Mouse (Mus musculus) liver, embryonic 14.5 days (tissue): ENCODE measurements at regions not wholly inside any gene's neighbourhood (a gene's known extent, or its start where the extent isn't known, plus 50 kb on each side); places are given as distances from the start of the nearest gene placed in this dataset.

ENCODE experiments used
- ATAC-seq: fragments of 200-750 bp; cut with Nextera tagmentation; 2 replicates; pipeline ENCODE4 v1.8.0; 2017; ENCODE audit warnings: moderate number of reproducible peaks, mild to moderate bottlenecking, moderate library complexity; ENCODE audit not compliant: insufficient read depth
- DNase-seq, 3 experiments: peaks; one replicate each; pipeline ENCODE4 v3.0.0-alpha.2; 2012 to 2013; ENCODE audit warnings: low read depth in 3 of 3, low spot score in 3 of 3
- H3K27ac ChIP-seq: fragments of 300-500 bp; sonication (generic); 2 replicates; pipeline ENCODE4 v1.5.1; 2014; ENCODE audit warnings: moderate library complexity, mild to moderate bottlenecking, control low read depth, inconsistent platforms
- H3K27me3 ChIP-seq: fragments of 300-500 bp; sonication (generic); 2 replicates; pipeline ENCODE4 v1.6.1; 2014; ENCODE audit warnings: mild to moderate bottlenecking, low read length, moderate library complexity; ENCODE audit not compliant: control insufficient read depth, insufficient read depth
- H3K36me3 ChIP-seq: fragments of 300-500 bp; sonication (generic); replicated peaks from 2 replicates; pipeline ENCODE4 v1.6.1; 2014; ENCODE audit warnings: low read depth; ENCODE audit not compliant: control insufficient read depth, insufficient read depth
- H3K4me1 ChIP-seq, 2 experiments: fragments of 200-500 bp in 1 of 2; fragments of 300-500 bp in 1 of 2; sonication (generic) in 1 of 2; replicated peaks; 2 replicates each; pipeline ENCODE4 v1.6.1; 2012 to 2014; ENCODE audit warnings: antibody characterized with exemption in 1 of 2, inconsistent platforms in 1 of 2, low read length in 1 of 2; ENCODE audit not compliant: control insufficient read depth in 2 of 2, insufficient read depth in 2 of 2
- H3K4me2 ChIP-seq: fragments of 300-500 bp; sonication (generic); 2 replicates; pipeline ENCODE4 v1.6.1; 2014; ENCODE audit warnings: low read depth, mild to moderate bottlenecking, control low read depth, moderate library complexity
- H3K4me3 ChIP-seq, 2 experiments: fragments of 200-500 bp in 1 of 2; fragments of 300-500 bp in 1 of 2; sonication (generic) in 1 of 2; 2 replicates each; pipeline ENCODE4 v1.5.1; 2012 to 2014; ENCODE audit warnings: low read depth in 2 of 2, low read length in 2 of 2, mild to moderate bottlenecking in 2 of 2, control low read depth in 1 of 2, inconsistent platforms in 1 of 2, moderate library complexity in 1 of 2; ENCODE audit not compliant: insufficient read depth in 1 of 2
- H3K9ac ChIP-seq: fragments of 300-500 bp; sonication (generic); replicated peaks from 2 replicates; pipeline ENCODE4 v1.6.1; 2014; ENCODE audit warnings: mild to moderate bottlenecking, control low read depth, moderate library complexity
- H3K9me3 ChIP-seq: fragments of 300-500 bp; sonication (generic); 2 replicates; pipeline ENCODE4 v1.6.1; 2016; ENCODE audit warnings: low read length, mixed read lengths; ENCODE audit not compliant: control insufficient read depth
- CTCF ChIP-seq: IDR thresholded peaks from 2 replicates; pipeline ENCODE4 v1.5.1; 2016; ENCODE audit warnings: antibody characterized with exemption, low read depth, control low read depth
- EP300 ChIP-seq: IDR thresholded peaks from 2 replicates; pipeline ENCODE4 v1.6.1; 2016; ENCODE audit warnings: antibody characterized with exemption, low read depth
- WGBS: fragments of 180-500 bp; shearing (Covaris S2); extraction: QIAGEN DNeasy Blood & Tissue Kit; methylation state at CpG from one replicate; pipeline ENCODE4 v1.1.7; 2014; ENCODE audit not compliant: insufficient replicate concordance; 5-methylcytosine and 5-hydroxymethylcytosine counted together

DNA sequence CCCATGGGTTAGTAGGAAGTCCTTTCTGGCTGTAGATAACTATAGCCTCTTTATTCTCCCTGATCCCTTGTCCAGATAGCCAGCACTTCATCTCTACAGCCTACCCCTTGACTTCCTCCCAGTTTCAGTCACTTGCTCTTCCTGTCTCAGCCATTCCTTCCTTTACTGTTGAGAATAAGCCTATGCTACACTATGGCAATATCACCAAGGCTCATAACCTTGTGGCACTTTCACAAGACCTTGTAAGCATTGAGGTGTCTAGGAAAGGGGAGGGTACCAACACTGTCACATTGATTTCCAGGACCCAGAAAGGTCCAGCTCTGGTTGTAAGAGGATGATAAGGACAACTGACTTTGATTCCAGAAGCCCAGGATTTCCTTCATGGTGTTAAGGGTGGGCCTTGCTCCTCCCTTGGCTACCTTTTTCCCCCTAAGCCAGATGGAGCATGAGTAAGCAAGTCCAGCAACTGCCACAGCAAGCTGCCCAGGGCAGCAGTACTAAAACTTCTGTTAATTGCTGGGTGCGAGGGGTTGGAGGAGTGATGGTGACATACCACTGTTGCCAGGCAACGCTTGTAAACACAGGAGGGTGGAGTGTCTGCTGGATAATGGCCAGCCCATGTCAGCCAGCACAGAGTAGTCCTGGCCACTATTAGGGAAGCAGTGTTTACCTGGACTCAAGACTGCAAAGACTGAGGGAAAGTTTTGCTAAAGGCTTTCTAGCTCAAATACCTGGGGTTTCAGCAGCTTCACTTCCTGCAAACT lies 75.7 kb downstream of the Ankrd16 start:
- Histone ChIP-seq H3K36me3 (no peaks in the 10 kb centered on the region), H3K4me2 (no peak overlapping the region), H3K4me3 (no peak overlapping the region), H3K27me3 (no peaks in the 10 kb centered on the region), H3K9ac (no peak overlapping the region), H3K4me1 (no peaks in the 10 kb centered on the region), H3K9me3 (no peaks in the 10 kb centered on the region), H3K27ac (no peak overlapping the region)
- no peak for TF ChIP-seq CTCF
- TF ChIP-seq EP300 = no peak
- DNase-seq = peak in 2 of 3 experiments; percentile 12 to 20
- 14% methylated on average over 2 of the region's 2 CpGs for WGBS
- no peak for ATAC-seq

- H3K9me3 ChIP-seq = no peaks in the 10 kb centered on the region
- H3K27me3 ChIP-seq = no peaks in the 10 kb centered on the region
- no peak overlapping the region for H3K4me3 ChIP-seq
- H3K9ac ChIP-seq = no peak overlapping the region
- 32% methylated on average over 2 of the region's 2 CpGs for WGBS
- no peak for ATAC-seq
- no peak overlapping the region for H3K4me2 ChIP-seq
- peak; percentile 7; the same call in 1 of the 2 replicates for TF ChIP-seq CTCF
- no peak for TF ChIP-seq EP300
- no peak overlapping the region for H3K27ac ChIP-seq
- H3K4me1 ChIP-seq = no peaks in the 10 kb centered on the region
- no peaks in the 10 kb centered on the region for H3K36me3 ChIP-seq
- no peak for DNase-seq
These were observed 92.3 kb downstream of the Ankrd16 start for GRCm38 (mm10) chr2:11869983-11870382.

GRCm38 (mm10) chr2:11880005-11880404 lies 102.3 kb downstream of the Ankrd16 start:
- no peak for TF ChIP-seq CTCF
- no peak for TF ChIP-seq EP300
- H3K27ac ChIP-seq = no peak overlapping the region
- DNase-seq (no peak), ATAC-seq (no peak)
- no peaks in the 10 kb centered on the region for H3K27me3 ChIP-seq
- WGBS = 0% methylated on average over 1 of the region's 1 CpGs
- H3K36me3 ChIP-seq = no peaks in the 10 kb centered on the region
- H3K4me3 ChIP-seq = no peak overlapping the region
- H3K4me1 ChIP-seq = no peaks in the 10 kb centered on the region
- no peak overlapping the region for H3K4me2 ChIP-seq
- H3K9ac ChIP-seq = no peak overlapping the region
- no peaks in the 10 kb centered on the region for H3K9me3 ChIP-seq

- no peaks in the 10 kb centered on the region for H3K36me3 ChIP-seq
- peak in 1 of 3 experiments; percentile 4 for DNase-seq
- ATAC-seq = no peak
- no peak overlapping the region for H3K4me3 ChIP-seq
- no peak overlapping the region for H3K27ac ChIP-seq
- WGBS = 26% methylated on average over 7 of the region's 7 CpGs
- no peaks in the 10 kb centered on the region for H3K27me3 ChIP-seq
- H3K4me1 ChIP-seq = no peaks in the 10 kb centered on the region
- H3K9me3 ChIP-seq = no peaks in the 10 kb centered on the region
- TF ChIP-seq EP300 (no peak), CTCF (no peak)
- H3K4me2 ChIP-seq = no peak overlapping the region
- H3K9ac ChIP-seq = no peak overlapping the region
These were observed 117.3 kb downstream of the Ankrd16 start for GRCm38 (mm10) chr2:11894792-11895568.
